Mouse (Mus musculus): ENCODE measurements at regions not wholly inside any gene's neighbourhood (a gene's known extent, or its start where the extent isn't known, plus 50 kb on each side); places are given as distances from the start of the nearest gene placed in this dataset.

DNA sequence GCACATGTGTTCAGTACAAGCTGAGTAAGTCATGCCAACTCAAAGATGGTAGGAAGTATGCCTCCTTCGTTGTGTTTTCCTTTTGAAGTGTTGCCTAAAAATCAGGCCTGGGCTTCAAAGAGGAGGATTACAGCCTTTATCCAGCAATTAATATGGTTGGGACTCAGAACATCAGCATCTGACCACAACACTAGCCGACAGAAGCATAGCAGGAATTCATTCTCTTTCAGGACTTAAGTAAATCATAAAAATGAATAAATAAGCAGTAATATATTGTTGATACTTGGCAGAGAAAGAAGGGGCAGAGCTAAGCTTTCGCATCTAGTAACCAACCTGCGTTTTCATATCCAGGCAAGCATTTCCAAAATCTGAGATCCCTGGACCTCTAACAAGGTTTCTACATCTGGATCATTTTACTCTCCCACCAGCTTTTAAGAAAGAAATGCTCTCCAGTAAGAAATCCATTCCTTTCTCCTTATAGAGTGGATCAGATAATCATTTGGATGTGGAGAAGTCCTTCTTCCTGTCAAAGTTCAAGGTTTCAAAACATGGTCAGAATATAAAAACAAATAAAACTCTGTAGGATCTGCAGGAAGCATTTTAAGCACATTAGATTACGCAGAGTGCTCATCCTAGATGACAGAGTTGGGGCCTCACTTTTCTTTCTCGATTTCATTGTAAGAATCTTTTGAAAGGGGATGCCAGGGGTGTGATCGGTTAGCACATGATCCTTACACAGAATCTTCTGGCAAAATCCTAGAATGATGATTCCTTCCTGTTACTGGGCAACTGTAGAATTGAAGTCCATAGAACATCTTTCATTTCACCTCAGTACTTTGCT is 230.6 kb upstream of the Zic4 start:
- no peak for ATAC-seq (ENCODE audit: insufficient number of reproducible peaks, low FRiP score, low TSS enrichment)

GRCm38 (mm10) chr9:91132531-91132930 is 229.7 kb upstream of the Zic4 start:
- no peak for ATAC-seq (ENCODE audit: insufficient number of reproducible peaks, low FRiP score, low TSS enrichment)

DNA sequence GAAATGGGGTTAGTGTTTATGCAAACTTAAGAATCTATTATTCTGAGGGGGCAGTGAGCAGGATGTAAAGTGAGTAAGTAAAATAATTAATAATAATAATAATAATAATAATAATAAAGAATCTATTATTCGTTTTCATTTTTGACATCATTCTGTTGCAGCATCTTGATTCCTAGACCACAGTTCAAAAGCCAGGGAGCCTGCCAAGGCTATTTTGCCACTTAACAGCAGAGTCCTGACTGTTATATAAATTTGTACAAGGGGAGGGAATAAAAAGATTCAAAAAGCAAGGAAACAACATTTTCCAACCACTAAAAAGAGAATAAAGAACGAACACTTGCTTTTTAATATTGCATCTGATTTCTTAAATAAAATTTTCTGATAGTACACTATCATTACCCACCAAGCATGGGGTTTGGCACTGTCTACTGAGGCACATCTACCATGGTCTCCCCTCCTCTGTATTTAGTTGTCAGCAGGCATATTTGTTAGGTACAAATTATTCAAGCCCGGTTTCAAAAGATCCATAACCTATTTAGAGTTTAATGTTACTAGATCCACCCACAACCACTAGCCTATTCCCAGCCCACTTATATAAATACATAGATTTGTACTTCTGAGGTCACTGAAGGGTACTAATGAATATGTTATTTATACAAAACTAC is 228.8 kb upstream of the Zic4 start:
- ATAC-seq (ENCODE audit: insufficient number of reproducible peaks, low FRiP score, low TSS enrichment): no peak

GRCm38 (mm10) chr9:91134325-91134724 is 227.9 kb upstream of the Zic4 start:
- no peak for ATAC-seq (ENCODE audit: insufficient number of reproducible peaks, low FRiP score, low TSS enrichment)

GRCm38 (mm10) chr9:91135107-91135506 is 227.1 kb upstream of the Zic4 start:
- ATAC-seq (ENCODE audit: insufficient number of reproducible peaks, low FRiP score, low TSS enrichment): peak; percentile 67; the same call in 1 of the 2 replicates

DNA sequence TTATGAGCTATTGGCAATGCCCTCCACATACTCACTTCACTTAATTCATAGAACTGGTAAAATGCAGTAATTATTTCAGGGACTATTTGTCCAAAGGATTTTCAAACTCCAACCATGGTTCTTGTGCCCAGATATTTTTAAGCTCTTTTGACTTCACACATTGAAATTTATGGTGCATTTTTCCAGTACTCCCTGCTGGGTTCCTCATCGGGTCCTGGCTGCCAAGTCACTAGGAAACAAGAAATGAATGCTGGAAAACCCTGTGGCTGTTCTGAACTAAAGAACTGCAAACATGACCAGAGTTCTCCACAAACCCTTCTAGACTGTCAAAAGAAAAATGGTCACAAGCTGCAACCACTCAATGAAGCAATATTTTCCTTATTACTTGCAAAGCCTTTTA is 221.6 kb upstream of the Zic4 start:
- ATAC-seq (ENCODE audit: insufficient number of reproducible peaks, low FRiP score, low TSS enrichment): peak; percentile 56

GRCm38 (mm10) chr9:91151893-91152292 is 210.3 kb upstream of the Zic4 start:
- ATAC-seq (ENCODE audit: insufficient number of reproducible peaks, low FRiP score, low TSS enrichment): no peak

DNA sequence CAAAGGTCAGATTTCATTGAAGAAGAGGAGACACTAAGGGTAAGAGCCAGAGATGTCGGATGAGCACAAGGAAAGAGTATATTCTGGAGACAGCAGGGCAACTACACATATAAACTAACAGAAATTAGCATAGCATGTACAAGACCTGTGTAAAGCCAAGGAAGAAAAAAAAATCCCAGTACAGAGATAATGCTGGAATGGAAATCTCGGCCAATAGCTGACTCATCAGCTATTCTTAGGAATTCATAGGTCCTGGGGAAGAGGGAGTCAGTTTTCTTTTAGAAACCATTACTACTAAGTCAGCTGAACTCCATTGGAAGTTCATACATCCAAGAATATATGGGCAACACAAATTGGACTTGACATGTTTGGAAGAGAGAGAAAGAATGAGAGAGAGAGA is 202.9 kb upstream of the Zic4 start:
- ATAC-seq (ENCODE audit: insufficient number of reproducible peaks, low FRiP score, low TSS enrichment): no peak

- ATAC-seq (ENCODE audit: insufficient number of reproducible peaks, low FRiP score, low TSS enrichment): no peak
Observed at GRCm38 (mm10) chr9:91167871-91168270, 194.3 kb upstream of the Zic4 start.

- ATAC-seq (ENCODE audit: insufficient number of reproducible peaks, low FRiP score, low TSS enrichment): no peak
Observed at GRCm38 (mm10) chr9:91193221-91193620, 169.0 kb upstream of the Zic4 start.

- ATAC-seq (ENCODE audit: insufficient number of reproducible peaks, low FRiP score, low TSS enrichment): no peak
Observed at GRCm38 (mm10) chr9:91193954-91194353, 168.3 kb upstream of the Zic4 start.

DNA sequence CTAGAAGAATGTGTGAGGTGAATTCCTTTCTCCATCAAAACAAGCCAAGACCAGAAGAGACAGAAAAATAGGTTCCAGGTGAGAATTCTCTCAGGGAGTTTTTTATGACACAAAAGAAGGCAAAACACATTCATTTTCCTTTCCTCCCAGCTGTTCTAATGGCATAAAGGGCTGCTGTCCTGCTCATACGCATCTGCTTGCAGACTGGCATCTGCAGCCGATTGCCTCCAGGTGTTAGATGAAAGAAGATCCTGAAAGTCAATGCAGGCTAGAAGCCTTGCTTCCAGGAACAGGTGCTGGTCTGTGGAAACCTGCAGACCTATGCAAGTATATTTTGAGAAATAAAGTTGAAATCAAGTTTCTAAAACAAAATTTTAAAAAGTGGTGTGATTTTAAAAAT is 154.9 kb upstream of the Zic4 start:
- no peak for ATAC-seq (ENCODE audit: insufficient number of reproducible peaks, low FRiP score, low TSS enrichment)

DNA sequence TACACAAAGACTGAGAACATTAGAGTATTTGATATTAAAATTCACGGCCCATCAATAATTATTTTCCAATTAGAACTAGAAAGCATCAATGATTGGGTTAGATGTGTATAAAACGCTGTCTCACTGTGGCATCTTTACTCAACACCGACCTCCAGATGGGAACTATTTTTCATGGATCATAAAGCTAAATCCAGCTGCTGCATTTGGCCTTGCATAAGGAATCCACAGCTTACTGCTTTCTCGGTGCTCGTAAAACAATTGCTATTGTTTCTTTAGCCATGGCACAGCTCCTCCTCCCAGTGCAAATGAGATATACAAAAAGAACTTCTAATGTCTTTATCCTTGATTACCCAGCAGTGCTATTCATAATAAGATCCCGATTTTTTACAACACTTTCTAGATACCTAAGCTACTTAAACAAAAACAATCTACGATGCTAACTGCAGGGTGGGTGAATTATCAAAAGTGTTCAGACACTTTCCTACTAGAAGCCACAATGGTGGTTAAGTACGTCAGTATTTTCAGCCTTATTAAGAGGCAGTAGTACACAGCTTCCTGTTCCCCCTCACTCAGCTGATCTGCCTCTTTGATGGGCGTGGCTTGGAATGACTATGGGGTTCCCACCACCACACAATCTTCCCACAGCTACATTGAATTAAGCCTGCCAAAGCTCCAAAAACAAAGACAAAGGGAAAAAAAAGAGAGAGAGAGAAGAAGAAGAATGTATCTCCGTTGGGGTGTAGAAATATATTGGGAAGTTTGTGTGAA is 134.4 kb upstream of the Zic4 start:
- no peak for ATAC-seq (ENCODE audit: insufficient number of reproducible peaks, low FRiP score, low TSS enrichment)

GRCm38 (mm10) chr9:91228525-91228924 is 133.7 kb upstream of the Zic4 start:
- no peak for ATAC-seq (ENCODE audit: insufficient number of reproducible peaks, low FRiP score, low TSS enrichment)

GRCm38 (mm10) chr9:91253886-91254285 is 108.3 kb upstream of the Zic4 start:
- no peak for ATAC-seq (ENCODE audit: insufficient number of reproducible peaks, low FRiP score, low TSS enrichment)

DNA sequence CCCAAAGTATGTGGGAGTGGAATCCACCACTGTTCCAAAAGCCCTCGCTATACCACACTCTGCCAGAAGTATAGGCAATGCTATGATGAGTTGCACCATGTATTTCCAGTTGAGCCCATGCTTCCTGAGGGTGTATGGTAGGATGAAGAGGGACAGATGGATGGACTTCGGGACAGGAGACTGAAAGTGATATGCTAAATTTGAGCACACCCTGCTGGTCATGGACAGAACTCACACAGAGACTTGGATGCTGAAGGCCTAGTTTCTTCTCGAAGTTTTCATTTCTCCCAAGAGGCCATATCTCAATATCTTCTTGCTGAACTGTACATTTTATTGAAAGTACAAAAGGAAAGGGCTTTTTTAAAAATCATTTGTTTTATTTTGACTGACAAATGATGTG is 70.9 kb upstream of the Zic4 start:
- no peak for ATAC-seq (ENCODE audit: insufficient number of reproducible peaks, low FRiP score, low TSS enrichment)

Data from cerebellum, adult (tissue).